Mouse (Mus musculus) embryonic facial prominence, embryonic 10.5 days (tissue): ENCODE measurements at regions not wholly inside any gene's neighbourhood (a gene's known extent, or its start where the extent isn't known, plus 50 kb on each side); places are given as distances from the start of the nearest gene placed in this dataset.
A peak's percentile ranks its signal among the peaks of the same experiment; 100 is the strongest.

Experiments used
- DNase-seq: peaks from one replicate; pipeline ENCODE4 v3.0.0-alpha.2; 2017; ENCODE audit warnings: low spot score
- H3K27ac ChIP-seq: fragments of 300-500 bp; sonication (generic); replicated peaks from 2 replicates; pipeline ENCODE4 v1.5.1; 2016; ENCODE audit warnings: mild to moderate bottlenecking
- H3K27me3 ChIP-seq: fragments of 300-500 bp; sonication (generic); replicated peaks from 2 replicates; pipeline ENCODE4 v1.6.1; 2016; ENCODE audit warnings: low read depth, mild to moderate bottlenecking; ENCODE audit not compliant: poor library complexity, severe bottlenecking
- H3K36me3 ChIP-seq: fragments of 300-500 bp; sonication (generic); replicated peaks from 2 replicates; pipeline ENCODE4 v1.6.1; 2016; ENCODE audit warnings: mild to moderate bottlenecking, moderate library complexity
- H3K4me1 ChIP-seq: fragments of 300-500 bp; sonication (generic); 2 replicates; pipeline ENCODE4 v1.6.1; 2016
- H3K4me3 ChIP-seq: fragments of 300-500 bp; sonication (generic); 2 replicates; pipeline ENCODE4 v1.5.1; 2016; ENCODE audit warnings: mild to moderate bottlenecking, moderate library complexity
- H3K9me3 ChIP-seq: fragments of 300-500 bp; sonication (generic); 2 replicates; pipeline ENCODE4 v1.6.1; 2016; ENCODE audit warnings: mild to moderate bottlenecking
- WGBS: fragments of 180-500 bp; shearing (Covaris S2); methylation state at CpG from one replicate; pipeline ENCODE4 v1.1.7; 2016; 5-methylcytosine and 5-hydroxymethylcytosine counted together

DNA sequence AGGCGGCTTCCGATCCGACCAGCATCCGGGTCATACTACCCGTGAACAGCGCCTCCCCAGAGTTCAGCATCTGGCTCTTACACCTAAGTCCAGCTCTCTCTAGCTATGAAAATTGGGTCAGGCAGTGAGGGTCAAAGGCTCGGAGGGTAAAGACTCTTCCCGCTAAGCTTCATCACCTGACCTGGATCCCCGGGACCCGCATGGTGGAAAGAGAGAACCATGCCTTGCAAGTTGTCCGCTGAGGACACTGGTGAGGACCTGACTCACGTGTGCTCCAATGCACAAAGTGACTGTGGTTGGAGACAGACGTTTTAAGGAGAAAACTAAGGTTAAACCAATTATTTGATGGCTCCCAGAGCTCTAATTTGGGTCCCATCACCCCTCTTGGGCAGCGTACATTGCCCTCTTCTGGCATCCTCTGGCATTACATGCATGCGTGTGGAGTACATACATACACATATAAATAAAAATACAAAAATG lies 74.6 kb upstream of the Sall4 start:
- peak; percentile 64 for DNase-seq
- H3K4me1 ChIP-seq: peaks cover 53% of the 10 kb centered on the region
- H3K9me3 ChIP-seq: no peaks in the 10 kb centered on the region
- H3K27me3 ChIP-seq: peaks cover 34% of the 10 kb centered on the region
- peak overlapping the region; percentile 45 for H3K4me3 ChIP-seq
- WGBS: 5% methylated on average over 15 of the region's 15 CpGs
- H3K36me3 ChIP-seq: no peaks in the 10 kb centered on the region
- peak overlapping the region; percentile 54; the same call in 1 of the 2 replicates for H3K27ac ChIP-seq

DNA sequence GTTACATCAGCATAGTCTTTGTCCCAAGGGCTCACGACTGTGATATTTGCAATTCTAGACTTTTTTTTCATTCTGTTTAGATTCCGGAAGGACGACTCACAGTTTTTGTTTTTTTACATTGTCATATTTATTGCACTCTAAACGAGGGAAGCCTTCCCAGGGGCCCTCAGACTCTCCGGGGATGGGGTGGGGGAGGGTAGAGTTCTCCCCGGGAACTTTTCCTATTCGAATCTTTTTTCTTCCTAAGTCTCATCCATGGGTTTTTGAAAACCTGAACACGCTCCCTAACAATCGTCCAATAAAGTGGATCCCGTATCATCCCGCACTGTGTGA lies 73.9 kb upstream of the Sall4 start:
- Histone ChIP-seq H3K4me1 (peaks cover 57% of the 10 kb centered on the region), H3K9me3 (no peaks in the 10 kb centered on the region), H3K4me3 (peak overlapping the region; percentile 45), H3K36me3 (no peaks in the 10 kb centered on the region), H3K27me3 (peaks cover 34% of the 10 kb centered on the region), H3K27ac (peak overlapping the region; percentile 76; the same call in 1 of the 2 replicates)
- 2% methylated on average over 11 of the region's 11 CpGs for WGBS
- DNase-seq: peak; percentile 26

DNA sequence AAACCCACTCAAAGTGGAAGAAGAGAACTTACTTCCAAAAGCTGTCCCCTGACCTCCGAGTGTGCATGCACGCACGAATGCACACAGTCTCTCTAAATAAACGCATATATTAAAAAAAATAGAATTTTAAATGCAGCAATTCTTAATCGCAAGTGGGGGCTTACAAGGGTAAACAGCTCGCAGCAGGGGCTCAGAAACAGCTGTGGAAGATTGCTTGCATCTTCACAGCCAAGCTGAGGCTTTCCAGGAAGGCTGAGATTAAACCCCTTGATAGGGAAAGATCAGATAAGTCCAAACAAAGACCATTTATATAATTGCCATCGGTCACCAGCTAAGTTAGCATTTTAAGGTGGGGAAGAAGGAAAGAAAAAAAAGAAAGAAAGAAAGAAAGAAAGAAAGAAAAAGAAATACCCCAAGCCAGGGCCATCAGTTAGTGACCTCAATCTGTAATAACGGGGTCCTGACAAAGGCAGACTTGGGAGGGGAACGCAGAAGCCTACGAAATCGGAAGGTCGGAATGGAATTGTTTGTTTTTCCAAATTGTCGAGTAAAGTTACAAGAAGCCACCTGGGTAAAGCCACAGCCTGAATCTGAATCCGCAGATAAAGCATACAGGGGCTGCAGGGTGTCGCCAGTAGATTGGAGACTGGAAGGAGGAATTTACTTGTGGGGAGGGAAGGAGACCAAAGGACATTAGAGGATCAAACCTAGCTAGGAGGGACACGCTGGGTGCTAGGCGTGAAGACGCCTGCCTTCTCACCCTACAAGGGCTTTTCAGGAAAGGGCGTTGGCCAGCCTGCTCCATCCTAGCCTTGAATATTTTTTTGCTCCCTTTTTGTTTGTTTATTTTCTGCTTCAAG lies 73.3 kb upstream of the Sall4 start:
- peak overlapping the region; percentile 45 for H3K4me3 ChIP-seq
- DNase-seq: peak; percentile 37
- 3% methylated on average over 19 of the region's 19 CpGs for WGBS

DNA sequence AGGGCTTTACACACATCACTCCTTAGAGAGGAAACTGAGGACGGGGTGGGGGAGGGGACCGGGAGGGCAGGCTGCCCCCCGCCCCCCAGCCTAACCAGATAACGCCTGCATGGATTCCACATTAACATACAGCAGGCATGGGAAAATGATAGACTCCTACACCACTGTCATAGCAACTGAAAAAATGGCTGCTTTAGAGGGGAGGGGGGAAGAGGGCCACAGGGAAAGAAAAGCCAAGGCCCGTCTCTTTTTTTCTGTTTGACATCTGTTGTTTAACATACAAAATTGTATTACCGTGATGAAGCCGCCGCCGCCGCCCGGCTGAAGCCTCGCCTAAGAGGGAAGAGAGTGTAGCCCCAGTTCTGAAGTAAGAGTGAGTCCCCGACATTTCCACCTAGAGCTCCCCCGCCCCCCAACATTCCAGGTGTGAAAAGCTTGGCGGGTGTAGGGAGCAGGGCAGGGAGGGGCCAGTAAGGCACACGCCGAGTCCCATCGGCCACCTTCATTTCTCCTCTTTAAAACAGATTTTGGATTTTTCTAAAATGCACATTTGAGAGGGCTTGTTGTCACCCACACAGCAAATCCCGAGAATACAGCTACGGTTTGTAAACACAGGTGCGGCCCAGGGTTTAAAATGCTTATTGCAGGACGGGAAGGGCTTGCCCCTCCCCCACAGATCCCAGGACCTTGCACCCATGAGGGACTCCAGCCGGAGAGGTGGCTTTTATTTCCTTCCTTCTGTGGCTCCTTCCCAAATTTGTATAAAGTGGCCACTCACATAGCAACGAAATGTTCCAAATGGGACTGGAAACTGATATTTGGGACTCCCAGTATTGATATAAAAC lies 72.3 kb upstream of the Sall4 start:
- H3K27me3 ChIP-seq: peaks cover 34% of the 10 kb centered on the region
- peak overlapping the region; percentile 80 for H3K27ac ChIP-seq
- WGBS: 2% methylated on average over 24 of the region's 24 CpGs
- H3K4me1 ChIP-seq: peaks cover 56% of the 10 kb centered on the region
- no peaks in the 10 kb centered on the region for H3K9me3 ChIP-seq
- peak overlapping the region; percentile 50 for H3K4me3 ChIP-seq
- no peaks in the 10 kb centered on the region for H3K36me3 ChIP-seq
- peak; percentile 50 for DNase-seq

More for the DNA sequence above, 73.3 kb upstream of the Sall4 start:
- Histone ChIP-seq H3K9me3 (no peaks in the 10 kb centered on the region), H3K27ac (peak overlapping the region; percentile 76), H3K4me1 (peaks cover 56% of the 10 kb centered on the region), H3K27me3 (peaks cover 34% of the 10 kb centered on the region), H3K36me3 (no peaks in the 10 kb centered on the region)

DNA sequence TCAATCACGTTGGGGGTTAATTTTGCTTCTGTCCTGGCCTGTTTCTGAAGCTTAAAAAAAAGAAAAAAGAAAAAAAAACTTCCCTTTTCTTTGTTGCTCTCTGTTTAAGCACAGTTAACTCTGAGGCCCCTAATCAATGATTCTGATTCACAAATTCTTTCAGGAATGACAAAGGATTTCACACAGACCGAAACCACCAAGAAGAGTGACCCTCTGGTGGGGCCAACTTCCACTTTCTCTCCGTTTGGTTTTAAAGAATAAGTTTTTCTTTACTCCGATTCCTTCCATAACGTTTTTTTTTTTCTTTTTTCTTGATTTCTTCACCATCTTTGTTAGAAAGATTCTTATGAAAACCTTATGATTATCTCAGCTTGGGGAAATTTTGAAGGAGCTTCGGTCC lies 71.5 kb upstream of the Sall4 start:
- WGBS: 6% methylated on average over 6 of the region's 6 CpGs
- H3K27me3 ChIP-seq: peaks cover 34% of the 10 kb centered on the region
- H3K9me3 ChIP-seq: no peaks in the 10 kb centered on the region
- no peak for DNase-seq
- H3K4me3 ChIP-seq: peak overlapping the region; percentile 50; the same call in 1 of the 2 replicates
- H3K36me3 ChIP-seq: no peaks in the 10 kb centered on the region
- H3K27ac ChIP-seq: peak overlapping the region; percentile 80
- H3K4me1 ChIP-seq: peaks cover 56% of the 10 kb centered on the region

DNA sequence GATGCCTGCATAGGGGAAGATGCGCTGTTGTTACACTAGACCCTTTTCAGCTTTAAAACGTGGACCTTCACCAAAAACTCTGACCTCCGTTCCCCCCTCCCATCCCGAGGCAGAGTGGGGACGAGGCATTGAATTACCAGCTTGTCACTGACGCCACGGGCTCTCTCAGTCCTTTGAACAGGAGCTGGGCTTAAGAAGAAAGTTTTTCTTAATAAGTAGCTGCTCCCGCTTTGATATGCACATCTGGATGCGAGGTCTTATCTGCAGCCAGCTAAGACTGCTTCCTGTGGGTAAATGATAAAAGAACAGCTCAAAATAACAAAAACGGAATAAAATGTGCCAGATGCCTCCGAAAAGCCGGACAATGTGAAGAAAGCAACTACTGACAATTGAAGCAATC lies 70.9 kb upstream of the Sall4 start:
- peaks cover 56% of the 10 kb centered on the region for H3K4me1 ChIP-seq
- H3K9me3 ChIP-seq: no peaks in the 10 kb centered on the region
- WGBS: 2% methylated on average over 12 of the region's 12 CpGs
- H3K36me3 ChIP-seq: no peaks in the 10 kb centered on the region
- peaks cover 34% of the 10 kb centered on the region for H3K27me3 ChIP-seq
- peak; percentile 66 for DNase-seq
- H3K27ac ChIP-seq: peak overlapping the region; percentile 80
- H3K4me3 ChIP-seq: peak overlapping the region; percentile 50

DNA sequence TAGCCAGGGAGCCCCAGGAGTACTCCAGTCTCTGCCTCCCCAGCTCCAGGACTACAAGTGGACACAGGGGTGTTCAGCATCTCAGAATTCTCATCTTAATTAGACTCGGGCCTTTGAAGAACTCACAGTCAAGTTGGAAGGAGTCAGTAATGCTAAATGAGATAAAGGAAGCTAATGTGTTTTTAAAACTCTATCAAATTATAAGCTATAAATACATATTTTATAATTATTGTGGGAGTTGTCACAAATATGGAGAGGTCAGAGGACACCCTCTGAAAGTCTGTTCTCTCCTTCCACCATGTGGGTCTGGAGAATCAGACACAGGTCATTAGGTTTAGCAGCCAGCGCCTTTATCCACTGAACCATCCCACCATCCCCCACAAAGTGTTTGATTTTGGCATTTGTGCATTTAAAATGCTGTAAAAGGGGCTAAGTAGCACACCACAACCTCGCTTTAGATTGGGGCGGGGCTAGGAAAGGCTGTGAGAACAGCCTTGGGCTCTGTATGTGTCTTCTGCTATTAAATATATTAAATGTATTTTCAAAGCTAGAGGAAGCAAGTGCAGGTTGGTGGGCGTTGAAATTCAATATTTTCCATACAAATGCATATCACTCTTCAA lies 70.3 kb upstream of the Sall4 start:
- Histone ChIP-seq H3K9me3 (no peaks in the 10 kb centered on the region), H3K36me3 (no peaks in the 10 kb centered on the region), H3K4me1 (peaks cover 56% of the 10 kb centered on the region), H3K27ac (peak overlapping the region; percentile 80), H3K27me3 (peaks cover 30% of the 10 kb centered on the region), H3K4me3 (peak overlapping the region; percentile 50)
- DNase-seq: no peak
- 25% methylated on average over 5 of the region's 5 CpGs for WGBS

DNA sequence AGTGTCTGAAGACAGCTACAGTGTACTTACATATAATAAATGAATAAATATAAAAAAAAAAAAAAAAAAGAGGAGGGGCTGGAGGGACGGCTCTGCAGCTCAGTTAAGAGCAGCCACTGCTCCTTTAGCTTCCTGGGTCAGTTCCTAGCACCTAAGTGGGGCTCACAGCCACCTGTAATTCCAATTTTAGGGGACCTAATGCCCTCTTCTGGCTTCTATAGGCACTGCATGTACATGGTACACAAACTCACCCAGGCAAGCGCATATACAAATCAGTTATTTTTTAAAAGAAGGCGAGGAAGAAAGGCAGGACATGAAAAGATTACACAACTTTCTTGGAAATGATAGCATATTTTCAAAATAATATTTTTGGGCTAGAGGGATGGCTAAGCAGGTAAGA lies 67.0 kb upstream of the Sall4 start:
- H3K27ac ChIP-seq: no peak overlapping the region
- no peak overlapping the region for H3K4me3 ChIP-seq
- 91% methylated on average over 3 of the region's 3 CpGs for WGBS
- H3K27me3 ChIP-seq: peaks cover 2% of the 10 kb centered on the region; the same call in 1 of the 2 replicates
- no peaks in the 10 kb centered on the region for H3K36me3 ChIP-seq
- H3K4me1 ChIP-seq: peaks cover 38% of the 10 kb centered on the region
- no peaks in the 10 kb centered on the region for H3K9me3 ChIP-seq
- DNase-seq: no peak

DNA sequence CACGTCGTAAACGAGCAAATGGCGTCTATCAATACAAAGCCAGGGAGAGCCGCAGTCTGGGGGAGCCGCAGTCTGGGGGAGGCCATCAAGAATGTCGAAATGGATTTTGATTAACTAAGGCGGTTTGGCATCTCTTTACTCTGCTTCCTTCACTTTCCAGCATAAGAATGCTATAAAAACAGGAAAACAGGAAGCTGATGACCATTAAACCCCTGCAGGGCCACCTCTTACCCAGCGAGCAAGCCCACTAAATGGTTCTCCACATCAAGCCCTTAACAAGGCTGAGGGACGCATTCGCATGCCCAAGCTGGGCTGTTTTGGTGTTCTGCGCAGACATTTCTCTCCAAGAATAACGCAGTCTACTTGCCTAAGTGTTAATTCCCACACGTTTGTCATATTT lies 64.0 kb upstream of the Sall4 start:
- Histone ChIP-seq H3K27me3 (no peaks in the 10 kb centered on the region), H3K27ac (no peak overlapping the region)
- WGBS: 65% methylated on average over 14 of the region's 14 CpGs

DNA sequence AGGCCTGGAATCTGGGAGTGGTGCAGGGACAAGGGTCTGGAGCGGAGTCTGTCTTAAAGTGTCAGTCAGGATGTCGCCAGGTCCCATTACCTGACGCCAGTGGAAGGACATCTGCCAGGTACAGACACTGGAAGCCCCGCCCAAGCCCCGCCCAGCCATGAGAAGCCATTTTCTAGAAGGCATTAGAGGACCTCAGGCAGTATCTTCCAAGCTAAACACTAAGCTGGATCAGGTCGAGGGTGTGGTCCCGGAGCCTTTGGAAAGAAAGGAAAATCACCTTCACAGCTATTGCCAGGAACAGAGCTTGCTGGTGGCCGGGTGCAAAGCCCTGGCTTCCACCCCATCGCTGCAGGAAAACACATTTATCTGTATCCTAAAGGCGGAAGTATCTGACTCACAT lies 52.9 kb upstream of the Sall4 start:
- Histone ChIP-seq H3K27me3 (0 out of 2 replicates have a peak, but pooled peaks cover 2% of the 10 kb centered on the region), H3K36me3 (no peaks in the 10 kb centered on the region), H3K27ac (no peak overlapping the region), H3K4me1 (0 out of 2 replicates have a peak, but pooled peaks cover 3% of the 10 kb centered on the region), H3K4me3 (no peak overlapping the region), H3K9me3 (no peaks in the 10 kb centered on the region)
- WGBS: 72% methylated on average over 10 of the region's 10 CpGs
- DNase-seq: no peak

More for the DNA sequence above, 64.0 kb upstream of the Sall4 start:
- DNase-seq: no peak
- no peaks in the 10 kb centered on the region for H3K36me3 ChIP-seq
- no peaks in the 10 kb centered on the region for H3K9me3 ChIP-seq
- peaks cover 19% of the 10 kb centered on the region for H3K4me1 ChIP-seq
- no peak overlapping the region for H3K4me3 ChIP-seq
